22 mouse cellular contexts compared by ENCODE assay signal in genomic region chr19:53868796-53869195, GRCm38 (mm10). TPM values are rescaled to one million over a fixed set of nuclear protein-coding genes. Genes with fewer than 3 reads are reported as not detected.
DNase-seq lines count a peak whose midpoint lies in the region; ATAC-seq and TF ChIP-seq lines count a peak whose summit lies in the region.
"Had no signal": no experiment of that assay in that cellular context is flagged by ENCODE, and none has a peak within 500 bp of the region (broad histone marks: within the 10 kb centered on the region; RNA-seq: fewer than 3 reads in every experiment).

No protein-coding gene starts in this region.

- no peak overlapping the region for H3K4me3 ChIP-seq in layer of hippocampus, adult 2 months
- H3K4me3 ChIP-seq in stomach, embryonic 15.5 days (replicated peaks): no peak overlapping the region
- H3K4me3 ChIP-seq in stomach, postnatal 0 days (ENCODE audit: low read depth, low read length): no peak overlapping the region
- no peak overlapping the region for H3K4me3 ChIP-seq in intestine, embryonic 16.5 days (ENCODE audit: low read length)
- H3K4me3 ChIP-seq in forebrain, embryonic 10.5 days: no peak overlapping the region
- H3K4me3 ChIP-seq: embryonic facial prominence, embryonic 12.5 days; embryonic facial prominence, embryonic 15.5 days; forebrain, embryonic 12.5 days; forebrain, embryonic 15.5 days; heart, embryonic 12.5 days; heart, embryonic 15.5 days; hindbrain, embryonic 12.5 days; hindbrain, embryonic 15.5 days had no signal

- H3K9me3 ChIP-seq in stomach, embryonic 15.5 days: no peaks in the 10 kb centered on the region
- H3K9me3 ChIP-seq in stomach, postnatal 0 days (ENCODE audit: control insufficient read depth, low read length): no peaks in the 10 kb centered on the region
- H3K9me3 ChIP-seq in intestine, embryonic 16.5 days (ENCODE audit: control insufficient read depth, low read length): no peaks in the 10 kb centered on the region
- H3K9me3 ChIP-seq in forebrain, embryonic 10.5 days: no peaks in the 10 kb centered on the region
- H3K9me3 ChIP-seq: embryonic facial prominence, embryonic 12.5 days; embryonic facial prominence, embryonic 15.5 days; forebrain, embryonic 12.5 days; forebrain, embryonic 15.5 days; heart, embryonic 12.5 days; heart, embryonic 15.5 days; hindbrain, embryonic 12.5 days; hindbrain, embryonic 15.5 days had no signal

- H3K9ac ChIP-seq in stomach, embryonic 15.5 days: no peak overlapping the region
- no peak overlapping the region for H3K9ac ChIP-seq in stomach, postnatal 0 days (ENCODE audit: low read length)
- H3K9ac ChIP-seq in intestine, embryonic 16.5 days (ENCODE audit: low read depth, low read length): no peak overlapping the region
- H3K9ac ChIP-seq: embryonic facial prominence, embryonic 12.5 days; embryonic facial prominence, embryonic 15.5 days; forebrain, embryonic 12.5 days; forebrain, embryonic 15.5 days; heart, embryonic 12.5 days; heart, embryonic 15.5 days; hindbrain, embryonic 12.5 days; hindbrain, embryonic 15.5 days had no signal

- 0 out of 2 replicates have a peak overlapping the region, but pooled peaks have one; percentile 71 for H3K27ac ChIP-seq in layer of hippocampus, adult 2 months
- no peak overlapping the region for H3K27ac ChIP-seq in stomach, embryonic 15.5 days
- no peak overlapping the region for H3K27ac ChIP-seq in stomach, postnatal 0 days (replicated peaks)
- peak overlapping the region; percentile 42 for H3K27ac ChIP-seq in intestine, embryonic 16.5 days (ENCODE audit: low read length)
- no peak overlapping the region for H3K27ac ChIP-seq in forebrain, embryonic 10.5 days
- H3K27ac ChIP-seq: embryonic facial prominence, embryonic 12.5 days; embryonic facial prominence, embryonic 15.5 days; forebrain, embryonic 12.5 days; forebrain, embryonic 15.5 days; heart, embryonic 15.5 days; hindbrain, embryonic 12.5 days; hindbrain, embryonic 15.5 days had no signal

- no peak overlapping the region for H3K4me2 ChIP-seq in stomach, embryonic 15.5 days
- no peak overlapping the region for H3K4me2 ChIP-seq in stomach, postnatal 0 days (replicated peaks; ENCODE audit: low read depth)
- no peak overlapping the region for H3K4me2 ChIP-seq in intestine, embryonic 16.5 days (ENCODE audit: low read depth, low read length)
- H3K4me2 ChIP-seq: embryonic facial prominence, embryonic 12.5 days; embryonic facial prominence, embryonic 15.5 days; forebrain, embryonic 12.5 days; forebrain, embryonic 15.5 days; heart, embryonic 12.5 days; heart, embryonic 15.5 days; hindbrain, embryonic 12.5 days; hindbrain, embryonic 15.5 days had no signal

- no peaks in the 10 kb centered on the region for H3K36me3 ChIP-seq in stomach, embryonic 15.5 days
- no peaks in the 10 kb centered on the region for H3K36me3 ChIP-seq in stomach, postnatal 0 days (ENCODE audit: control insufficient read depth, insufficient read depth, low read length)
- no peaks in the 10 kb centered on the region for H3K36me3 ChIP-seq in intestine, embryonic 16.5 days (ENCODE audit: control insufficient read depth, insufficient read depth, low read length)
- no peaks in the 10 kb centered on the region for H3K36me3 ChIP-seq in forebrain, embryonic 10.5 days (replicated peaks)
- H3K36me3 ChIP-seq: embryonic facial prominence, embryonic 12.5 days; embryonic facial prominence, embryonic 15.5 days; forebrain, embryonic 12.5 days; forebrain, embryonic 15.5 days; hindbrain, embryonic 12.5 days; hindbrain, embryonic 15.5 days had no signal

- ATAC-seq in stomach, embryonic 15.5 days (ENCODE audit: insufficient read depth, low FRiP score, low read depth): 0 out of 2 replicates have a peak, but pooled peaks have one; percentile 36
- no peak for ATAC-seq in stomach, postnatal 0 days (ENCODE audit: low FRiP score, low TSS enrichment)
- peak; percentile 61 for ATAC-seq in intestine, embryonic 16.5 days
- ATAC-seq: forebrain, embryonic 15.5 days had no signal

- no peak for TF ChIP-seq CTCF in layer of hippocampus, adult 2 months (conservative IDR thresholded peaks at IDR 0.05)
- no peak for TF ChIP-seq CTCF in stomach, postnatal 0 days (IDR thresholded peaks at IDR 0.05; ENCODE audit: low read depth)

- no peaks in the 10 kb centered on the region for H3K27me3 ChIP-seq in stomach, embryonic 15.5 days (replicated peaks)
- no peaks in the 10 kb centered on the region for H3K27me3 ChIP-seq in stomach, postnatal 0 days (ENCODE audit: control insufficient read depth, insufficient read depth, low read length)
- H3K27me3 ChIP-seq in intestine, embryonic 16.5 days (replicated peaks; ENCODE audit: control insufficient read depth, insufficient read depth, low read length): no peaks in the 10 kb centered on the region
- H3K27me3 ChIP-seq in forebrain, embryonic 10.5 days (ENCODE audit: poor library complexity, severe bottlenecking): no peaks in the 10 kb centered on the region
- H3K27me3 ChIP-seq: embryonic facial prominence, embryonic 12.5 days; embryonic facial prominence, embryonic 15.5 days; forebrain, embryonic 12.5 days; forebrain, embryonic 15.5 days; heart, embryonic 12.5 days; heart, embryonic 15.5 days; hindbrain, embryonic 12.5 days; hindbrain, embryonic 15.5 days had no signal

- DNase-seq in layer of hippocampus, adult 2 months (ENCODE audit: low spot score in 2 of 2): no peak
- DNase-seq in layer of hippocampus, postnatal 25 days (ENCODE audit: extremely low spot score in 1 of 2, low spot score in 1 of 2): no peak
- DNase-seq in stomach, postnatal 0 days (ENCODE audit: low spot score): no peak
- no peak for DNase-seq in forebrain, embryonic 10.5 days (ENCODE audit: extremely low spot score, low spot score)
- DNase-seq in right cerebral cortex, postnatal 25 days: no peak
- DNase-seq: adrenal gland, adult 8-10 months; adrenal gland, postnatal 25 days; cerebellum, adult 18-20 months; cerebellum, adult 9-10 months; cerebellum, postnatal 25 days; gastrocnemius, postnatal 25 days; heart, adult 18-20 months had no signal

- H3K4me1 ChIP-seq in stomach, embryonic 15.5 days: 0 out of 2 replicates have a peak, but pooled peaks cover 3% of the 10 kb centered on the region
- 0 out of 2 replicates have a peak, but pooled peaks cover 4% of the 10 kb centered on the region for H3K4me1 ChIP-seq in stomach, postnatal 0 days (replicated peaks; ENCODE audit: control insufficient read depth, insufficient read depth)
- peaks cover 12% of the 10 kb centered on the region for H3K4me1 ChIP-seq in intestine, embryonic 16.5 days (ENCODE audit: control insufficient read depth, insufficient read depth, low read length)
- peaks cover 3% of the 10 kb centered on the region; the same call in 1 of the 2 replicates for H3K4me1 ChIP-seq in forebrain, embryonic 10.5 days
- H3K4me1 ChIP-seq: embryonic facial prominence, embryonic 12.5 days; embryonic facial prominence, embryonic 15.5 days; forebrain, embryonic 12.5 days; forebrain, embryonic 15.5 days; heart, embryonic 12.5 days; heart, embryonic 15.5 days; hindbrain, embryonic 12.5 days; hindbrain, embryonic 15.5 days had no signal

- TF ChIP-seq EP300 in stomach, postnatal 0 days (optimal IDR thresholded peaks at IDR 0.05): no peak

- 81% methylated on average over 1 of the region's 1 CpGs for WGBS in stomach, embryonic 15.5 days
- 86% methylated on average over 1 of the region's 1 CpGs for WGBS in stomach, postnatal 0 days
- WGBS in intestine, embryonic 16.5 days: 94% methylated on average over 1 of the region's 1 CpGs
- WGBS in forebrain, embryonic 10.5 days: 88% methylated on average over 1 of the region's 1 CpGs

RNA-seq across cellular contexts. Expression of gene Pdcd4, which starts 23.2 kb away (rescaled TPM):
- total RNA-seq in layer of hippocampus, adult 2 months (2021): 100 to 1,000 TPM; 118 to 119 TPM
- 100 to 1,000 TPM; 118 to 120 TPM for total RNA-seq in layer of hippocampus, postnatal 25 days (2021)
- 78.6 and 86.9 TPM in 2 replicates for polyA plus RNA-seq in stomach, embryonic 15.5 days (2015; fragmentation: Nextera tagmentation; extraction: Ambion mirVana)
- 204 and 217 TPM in 2 replicates for polyA plus RNA-seq in stomach, postnatal 0 days (2015; fragmentation: Nextera tagmentation; extraction: Ambion mirVana)
- polyA plus RNA-seq in intestine, embryonic 16.5 days (2015; fragmentation: Nextera tagmentation; extraction: Ambion mirVana): 65.7 and 72.7 TPM in 2 replicates
- polyA plus RNA-seq in forebrain, embryonic 10.5 days (2016; fragmentation: Nextera tagmentation; extraction: Ambion mirVana): 46.7 and 47.0 TPM in 2 replicates

Comparison
In these comparisons a context has a peak if more than half of its experiments do, and no peak if none do; other contexts are left out.
1. H3K27ac ChIP-seq: peak in layer of hippocampus, adult 2 months (single experiment) and intestine, embryonic 16.5 days (single experiment); none in stomach, embryonic 15.5 days (single experiment), stomach, postnatal 0 days (single experiment) and forebrain, embryonic 10.5 days (single experiment).